Mouse (Mus musculus) hematopoietic stem cell, adult 5-6 weeks (primary cell): ENCODE results near the gene Tent5c. TPM values are rescaled to one million over a fixed set of nuclear protein-coding genes. Genes with fewer than 3 reads are reported as not detected.
A peak's percentile ranks its signal among the peaks of the same experiment; 100 is the strongest.

Source experiments
- ATAC-seq, 2 experiments: fragments of 125-278 bp in 1 of 2; replicated peaks in 1 of 2; 2 replicates each; pipeline ENCODE4 v1.8.0; 2016 to 2017; ENCODE audit warnings: inconsistent platforms in 2 of 2, mild to moderate bottlenecking in 2 of 2, moderate number of reproducible peaks in 2 of 2, low read depth in 1 of 2, moderate TSS enrichment in 1 of 2; ENCODE audit not compliant: low FRiP score in 2 of 2, poor library complexity in 2 of 2, severe bottlenecking in 2 of 2, insufficient read depth in 1 of 2, low TSS enrichment in 1 of 2
- total RNA-seq: library from RNA; stranded (forward); fragments of 172-1452, 232-1000 nt; gene quantifications from 2 replicates; pipeline ENCODE4 v1.2.3, GENCODE M21; 2017

The Tent5c gene
- total RNA-seq, 1 experiment from 2014 or later, result 2.2 TPM

- peak in 1 of 2 experiments; percentile 33; a peak in 1 of 4 replicates for ATAC-seq
Measured at GRCm38 (mm10) chr3:100495456-100495855, 6.3 kb upstream of the Tent5c start.

GRCm38 (mm10) chr3:100494912-100495311 is 5.8 kb upstream of the Tent5c start:
- no peak for ATAC-seq

- peak in 1 of 2 experiments; percentile 5; a peak in 1 of 4 replicates for ATAC-seq
Measured at GRCm38 (mm10) chr3:100490010-100490300, 831 bp upstream of the Tent5c start.

GRCm38 (mm10) chr3:100488251-100489132 is 632 bp downstream of the Tent5c start:
- ATAC-seq, result peak; percentile 64 to 65

GRCm38 (mm10) chr3:100487046-100487445 is 2.1 kb downstream of the Tent5c start:
- ATAC-seq, result no peak

GRCm38 (mm10) chr3:100485390-100486132 is 3.6 kb downstream of the Tent5c start:
- no peak for ATAC-seq

GRCm38 (mm10) chr3:100482971-100483610 is 6.0 kb downstream of the Tent5c start:
- peak in 1 of 2 experiments; percentile 37; a peak in 1 of 4 replicates for ATAC-seq

- ATAC-seq, result peak in 1 of 2 experiments; percentile 35; a peak in 2 of 4 replicates
Measured at GRCm38 (mm10) chr3:100482324-100482911, 6.7 kb downstream of the Tent5c start.

- no peak for ATAC-seq
Measured at GRCm38 (mm10) chr3:100480251-100481005, 8.7 kb downstream of the Tent5c start.

GRCm38 (mm10) chr3:100474950-100475472 is 14.1 kb downstream of the Tent5c start:
- no peak for ATAC-seq

- ATAC-seq, result no peak
Measured at GRCm38 (mm10) chr3:100474536-100474935, 14.6 kb downstream of the Tent5c start.

GRCm38 (mm10) chr3:100473146-100473545 is 16.0 kb downstream of the Tent5c start:
- ATAC-seq, result no peak

GRCm38 (mm10) chr3:100470902-100471301 is 18.2 kb downstream of the Tent5c start:
- ATAC-seq, result no peak

- ATAC-seq, result no peak
Measured at GRCm38 (mm10) chr3:100470101-100470500, 19.0 kb downstream of the Tent5c start.

- ATAC-seq, result no peak
Measured at GRCm38 (mm10) chr3:100466551-100466950, 22.6 kb downstream of the Tent5c start.

- no peak for ATAC-seq
Measured at GRCm38 (mm10) chr3:100464596-100464995, 24.5 kb downstream of the Tent5c start.

- no peak for ATAC-seq
Measured at GRCm38 (mm10) chr3:100463959-100464265, 25.2 kb downstream of the Tent5c start.
